Mouse (Mus musculus): ENCODE measurements around the gene Krt71.

Gene Krt71

DNA sequence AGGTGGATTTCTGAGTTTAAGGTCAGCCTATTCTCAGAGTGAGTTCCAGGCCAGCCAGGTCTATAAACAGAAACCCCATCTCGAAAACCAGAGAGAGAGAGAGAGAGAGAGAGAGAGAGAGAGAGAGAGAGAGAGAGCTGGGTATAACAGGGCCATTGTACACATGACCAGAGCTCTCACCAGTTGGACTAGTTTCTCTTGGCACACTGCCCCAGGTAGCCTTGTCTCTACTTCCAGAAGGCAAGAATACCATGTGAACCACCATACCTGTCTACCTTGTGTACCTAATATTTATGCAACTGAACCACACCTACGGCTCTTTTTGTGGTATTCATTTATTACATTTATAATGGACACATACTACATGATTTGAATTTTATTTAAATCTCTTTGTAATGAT, 54.7 kb downstream of the Krt71 start:
- DNase-seq (ENCODE audit: low read depth, low spot score): no peak
